Mouse (Mus musculus): Measurements from ENCODE around the gene Abcb9. TPM values are rescaled to one million over a fixed set of nuclear protein-coding genes. Genes with fewer than 3 reads are reported as not detected.
A peak's percentile ranks its signal among the peaks of the same experiment; 100 is the strongest.
"Not testable (repeated sequence)": the region's sequence is repeated elsewhere in the genome, so short reads cannot be mapped to it uniquely, and the experiment has no call there.

The Abcb9 gene
- total RNA-seq, 1 experiment from 2014 or later, result 0.84 TPM

DNA sequence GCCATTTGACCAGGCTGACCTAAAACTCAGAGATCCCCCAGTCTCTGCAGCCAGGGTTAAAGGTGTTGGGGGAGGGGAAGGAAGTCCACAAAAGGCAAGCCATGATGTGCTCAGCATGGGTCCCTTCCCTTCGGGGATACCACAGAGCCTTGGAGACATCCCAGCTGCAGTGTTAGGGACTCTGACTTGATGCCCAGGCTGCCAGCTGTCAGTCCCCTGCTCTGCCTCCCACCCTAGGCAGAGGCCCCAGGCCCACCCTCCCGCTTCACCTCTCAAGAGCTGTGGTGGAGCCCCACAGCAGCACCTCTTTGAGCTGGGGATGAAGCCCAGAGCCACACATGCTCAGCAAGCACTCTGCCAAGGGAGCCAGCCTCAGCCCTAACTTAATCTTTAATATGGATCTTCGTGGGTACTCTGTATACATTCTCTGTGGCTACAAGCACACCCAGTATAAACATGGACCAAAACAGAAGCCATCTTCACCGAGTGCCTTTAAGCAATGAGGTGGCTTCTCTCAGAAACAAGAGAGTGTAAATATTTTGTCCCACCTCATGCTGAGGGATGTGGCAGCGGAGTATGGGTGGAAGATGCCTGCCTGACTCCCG lies 17.6 kb downstream of the Abcb9 start:
- ATAC-seq (replicated peaks in 1 of 2; ENCODE audit: insufficient read depth in 1 of 2, low FRiP score in 2 of 2, low TSS enrichment in 1 of 2, low read depth in 1 of 2, poor library complexity in 2 of 2, severe bottlenecking in 2 of 2), result no peak

DNA sequence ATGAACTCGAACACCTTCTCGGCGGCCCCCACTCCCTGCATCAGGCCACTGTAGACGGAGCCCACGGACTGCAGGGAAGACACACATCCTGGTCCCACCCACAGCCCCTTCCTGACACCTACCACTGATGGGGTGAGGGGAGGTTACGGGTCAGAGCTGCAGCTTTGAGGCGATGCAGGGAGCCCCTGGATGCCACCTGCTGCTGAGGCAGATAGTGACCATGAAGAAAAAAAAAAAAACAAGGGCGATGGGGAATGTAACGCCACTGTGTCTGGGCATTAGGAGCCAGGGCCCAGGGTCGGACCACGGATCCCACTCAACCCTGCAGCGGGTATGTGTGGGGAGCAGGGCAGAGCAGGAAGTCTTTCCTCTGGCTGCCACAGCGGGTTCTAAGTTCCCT lies 18.4 kb downstream of the Abcb9 start:
- ATAC-seq (replicated peaks in 1 of 2; ENCODE audit: insufficient read depth in 1 of 2, low FRiP score in 2 of 2, low TSS enrichment in 1 of 2, low read depth in 1 of 2, poor library complexity in 2 of 2, severe bottlenecking in 2 of 2), result no peak

- no peak for ATAC-seq (replicated peaks in 1 of 2; ENCODE audit: insufficient read depth in 1 of 2, low FRiP score in 2 of 2, low TSS enrichment in 1 of 2, low read depth in 1 of 2, poor library complexity in 2 of 2, severe bottlenecking in 2 of 2)
These were observed 19.0 kb downstream of the Abcb9 start for GRCm38 (mm10) chr5:124076559-124076958.

- ATAC-seq (replicated peaks in 1 of 2; ENCODE audit: insufficient read depth in 1 of 2, low FRiP score in 2 of 2, low TSS enrichment in 1 of 2, low read depth in 1 of 2, poor library complexity in 2 of 2, severe bottlenecking in 2 of 2), result peak in 1 of 2 experiments; percentile 8; a peak in 1 of 4 replicates
These were observed 19.9 kb downstream of the Abcb9 start for GRCm38 (mm10) chr5:124075716-124076115.

DNA sequence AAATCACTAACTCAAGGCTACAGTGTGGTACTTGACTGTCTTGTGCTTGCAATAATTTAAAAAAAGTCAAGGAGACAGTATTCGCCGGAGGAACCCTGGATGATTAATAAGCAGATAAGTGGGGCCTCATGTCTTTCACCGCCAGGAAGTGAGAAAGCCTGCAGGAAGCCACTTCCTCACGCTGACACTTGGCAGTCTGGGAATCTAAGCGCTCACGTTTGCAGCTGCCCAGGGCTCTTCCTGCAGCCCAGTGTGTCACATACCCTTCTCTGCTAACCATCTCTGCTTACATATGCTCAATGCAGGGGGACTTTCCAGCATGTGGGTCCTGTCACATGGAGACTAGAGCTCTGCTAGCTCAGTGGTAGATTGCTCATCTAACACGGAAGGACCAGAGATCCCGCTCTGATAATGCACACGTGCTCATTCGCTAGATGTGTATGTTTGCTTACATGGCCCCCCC lies 20.7 kb downstream of the Abcb9 start:
- peak; percentile 43 to 62 for ATAC-seq (replicated peaks in 1 of 2; ENCODE audit: insufficient read depth in 1 of 2, low FRiP score in 2 of 2, low TSS enrichment in 1 of 2, low read depth in 1 of 2, poor library complexity in 2 of 2, severe bottlenecking in 2 of 2)

DNA sequence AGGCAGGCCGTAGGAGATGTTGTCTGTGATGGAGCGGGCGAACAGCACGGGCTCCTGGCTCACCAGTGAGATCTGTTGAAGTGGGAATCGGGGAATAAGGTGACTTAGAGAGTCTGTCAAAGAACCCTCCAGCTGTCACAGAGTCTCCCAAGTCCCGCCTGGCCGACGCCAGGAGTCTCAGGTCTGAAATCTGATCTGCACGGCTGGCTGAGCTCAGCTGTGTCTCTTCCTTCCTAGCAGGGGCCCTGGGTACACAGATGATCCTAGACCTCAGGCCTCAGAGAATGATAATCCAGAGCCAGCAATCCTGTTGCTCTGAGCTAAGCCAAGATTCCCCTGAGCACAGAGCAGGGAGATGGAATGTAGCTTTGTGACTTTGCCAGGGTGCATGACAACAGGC lies 21.9 kb downstream of the Abcb9 start:
- no peak for ATAC-seq (replicated peaks in 1 of 2; ENCODE audit: insufficient read depth in 1 of 2, low FRiP score in 2 of 2, low TSS enrichment in 1 of 2, low read depth in 1 of 2, poor library complexity in 2 of 2, severe bottlenecking in 2 of 2)

DNA sequence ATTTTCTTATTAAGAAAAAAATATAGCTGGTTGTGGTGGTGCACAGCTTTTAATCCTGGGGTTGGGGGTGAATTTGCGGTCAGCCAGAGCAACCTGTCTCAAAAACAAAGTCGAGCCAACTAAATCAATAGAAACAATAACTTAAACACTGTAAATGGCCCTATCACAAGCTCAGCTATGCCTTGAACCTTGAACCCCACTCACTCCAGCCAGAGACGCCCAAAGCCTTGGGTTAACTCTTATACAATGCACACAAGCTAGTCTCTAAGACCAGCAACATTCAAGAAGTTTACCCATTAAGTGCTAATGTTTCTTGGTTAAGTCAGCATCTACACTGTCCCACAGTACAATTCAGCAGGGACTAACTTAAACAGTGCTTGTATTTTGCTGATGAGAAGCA lies 25.9 kb downstream of the Abcb9 start:
- ATAC-seq (replicated peaks in 1 of 2; ENCODE audit: insufficient read depth in 1 of 2, low FRiP score in 2 of 2, low TSS enrichment in 1 of 2, low read depth in 1 of 2, poor library complexity in 2 of 2, severe bottlenecking in 2 of 2), result no peak

DNA sequence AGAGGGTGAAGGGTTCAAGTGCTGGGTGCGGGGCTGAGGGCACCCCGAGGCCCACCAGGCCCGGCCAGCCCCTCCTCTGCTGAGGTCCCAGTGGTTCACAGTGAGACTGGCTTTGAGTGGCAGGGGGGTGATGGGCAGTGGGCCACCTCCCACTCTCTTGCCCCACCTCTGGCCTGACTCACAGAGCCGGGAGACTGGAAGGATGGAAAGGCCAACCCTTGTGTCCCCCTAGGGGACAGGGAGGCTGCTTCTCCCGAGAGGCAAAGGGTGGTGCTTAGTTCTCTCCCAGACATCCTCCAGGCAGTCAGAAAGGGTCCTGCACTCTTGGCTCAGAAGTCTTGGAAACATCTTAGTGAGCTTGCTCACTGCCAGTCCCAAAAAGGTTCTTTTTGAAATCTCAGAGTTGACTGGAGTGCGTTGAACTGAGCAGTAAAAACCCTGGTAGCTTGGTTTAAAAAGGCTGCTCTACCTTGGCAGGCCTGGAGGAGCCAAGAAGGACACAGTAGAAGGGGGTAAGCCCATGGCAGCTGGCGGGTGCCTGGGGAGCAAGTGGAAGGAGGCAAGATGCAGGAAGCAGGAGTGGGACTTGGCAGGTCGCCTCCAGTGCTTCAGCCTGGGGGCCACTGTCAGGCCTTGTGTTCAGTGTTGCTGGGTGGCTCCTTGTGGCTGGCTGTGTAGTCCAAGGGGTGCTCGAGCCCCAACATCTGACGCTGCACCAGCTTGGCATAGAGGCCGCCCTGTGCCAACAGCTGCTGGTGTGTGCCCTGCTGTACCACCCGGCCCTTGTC lies 33.4 kb downstream of the Abcb9 start:
- peak in 1 of 2 experiments; percentile 18; a peak in 1 of 4 replicates for ATAC-seq (replicated peaks in 1 of 2; ENCODE audit: insufficient read depth in 1 of 2, low FRiP score in 2 of 2, low TSS enrichment in 1 of 2, low read depth in 1 of 2, poor library complexity in 2 of 2, severe bottlenecking in 2 of 2)

- peak; percentile 72 to 78 for ATAC-seq (replicated peaks in 1 of 2; ENCODE audit: insufficient read depth in 1 of 2, low FRiP score in 2 of 2, low TSS enrichment in 1 of 2, low read depth in 1 of 2, poor library complexity in 2 of 2, severe bottlenecking in 2 of 2)
These were observed 35.9 kb downstream of the Abcb9 start for GRCm38 (mm10) chr5:124059677-124060076.

DNA sequence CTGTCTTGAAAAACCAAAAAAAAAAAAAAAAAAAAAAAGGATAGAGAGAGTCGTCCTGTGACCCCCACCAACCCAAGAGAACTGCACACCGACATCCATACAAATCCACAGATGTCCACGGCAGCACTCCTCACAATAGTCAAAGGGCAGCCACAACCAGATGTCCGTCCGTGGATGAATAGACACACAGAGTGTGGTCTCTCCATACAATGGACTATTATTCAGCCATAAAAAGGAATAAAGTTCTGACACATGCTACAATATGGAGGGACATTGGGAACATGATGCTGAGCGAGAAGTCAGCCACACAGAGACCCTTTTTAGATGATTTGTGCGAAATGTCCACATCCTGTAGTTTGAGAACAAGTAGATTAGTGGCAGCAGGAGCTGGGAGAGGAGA lies 36.8 kb downstream of the Abcb9 start:
- ATAC-seq (replicated peaks in 1 of 2; ENCODE audit: insufficient read depth in 1 of 2, low FRiP score in 2 of 2, low TSS enrichment in 1 of 2, low read depth in 1 of 2, poor library complexity in 2 of 2, severe bottlenecking in 2 of 2), result no peak

DNA sequence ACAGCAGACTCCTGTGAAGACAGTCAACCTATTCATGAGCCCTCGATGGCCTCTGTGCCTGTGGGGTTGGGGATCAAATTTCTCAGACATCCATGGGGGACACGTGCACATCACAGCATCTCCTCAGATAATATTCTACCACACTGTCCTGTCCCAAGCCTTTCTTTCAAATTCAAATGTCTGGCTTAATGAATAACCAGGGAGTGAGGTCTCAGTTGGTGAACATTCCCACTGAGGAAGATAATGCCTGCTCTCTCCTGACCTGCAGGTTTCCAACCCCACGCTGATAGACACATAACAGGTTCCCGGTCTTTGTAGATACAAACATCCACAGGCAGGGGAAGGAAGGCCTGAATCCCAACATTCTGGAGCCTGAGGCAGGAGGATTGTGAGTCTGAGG lies 38.6 kb downstream of the Abcb9 start:
- ATAC-seq (replicated peaks in 1 of 2; ENCODE audit: insufficient read depth in 1 of 2, low FRiP score in 2 of 2, low TSS enrichment in 1 of 2, low read depth in 1 of 2, poor library complexity in 2 of 2, severe bottlenecking in 2 of 2), result no peak

DNA sequence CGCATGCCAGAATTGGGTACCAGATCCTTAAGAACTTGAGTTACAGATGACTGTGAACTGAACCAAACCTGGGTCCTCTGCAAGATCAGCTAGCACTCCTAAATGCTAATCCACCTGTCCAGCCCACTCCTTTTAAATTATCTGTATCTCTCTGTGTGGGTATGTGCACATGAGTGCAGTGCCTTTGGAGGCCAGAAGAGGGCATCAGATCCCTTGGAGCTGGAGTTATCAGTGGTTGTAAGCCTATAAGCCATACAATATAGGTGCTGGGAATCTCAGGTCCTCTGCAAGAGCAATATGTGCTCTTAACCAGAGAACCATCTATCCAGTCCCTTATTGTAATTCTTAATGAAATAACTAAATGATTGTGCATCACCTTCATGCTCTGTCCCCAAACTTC lies 39.4 kb downstream of the Abcb9 start:
- ATAC-seq (replicated peaks in 1 of 2; ENCODE audit: insufficient read depth in 1 of 2, low FRiP score in 2 of 2, low TSS enrichment in 1 of 2, low read depth in 1 of 2, poor library complexity in 2 of 2, severe bottlenecking in 2 of 2), result no peak

DNA sequence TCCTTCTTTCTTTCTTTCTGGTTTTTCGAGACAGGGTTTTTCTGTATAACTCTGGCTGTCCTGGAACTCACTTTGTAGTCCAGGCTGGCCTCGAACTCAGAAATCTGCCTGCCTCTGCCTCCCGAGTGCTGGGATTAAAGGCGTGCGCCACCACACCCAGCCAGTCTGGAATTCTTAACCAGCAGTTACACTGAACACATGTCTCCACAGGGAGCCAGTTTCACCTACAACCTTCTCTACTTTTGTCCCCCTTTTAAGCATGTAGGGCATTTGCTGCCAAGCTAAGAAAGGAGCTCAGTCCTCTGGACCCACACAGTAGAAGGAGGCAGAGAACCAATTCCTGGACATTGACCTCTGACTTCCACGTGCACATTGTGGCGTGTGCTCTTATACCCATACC lies 43.0 kb downstream of the Abcb9 start:
- ATAC-seq (replicated peaks in 1 of 2; ENCODE audit: insufficient read depth in 1 of 2, low FRiP score in 2 of 2, low TSS enrichment in 1 of 2, low read depth in 1 of 2, poor library complexity in 2 of 2, severe bottlenecking in 2 of 2), result not testable (repeated sequence)

DNA sequence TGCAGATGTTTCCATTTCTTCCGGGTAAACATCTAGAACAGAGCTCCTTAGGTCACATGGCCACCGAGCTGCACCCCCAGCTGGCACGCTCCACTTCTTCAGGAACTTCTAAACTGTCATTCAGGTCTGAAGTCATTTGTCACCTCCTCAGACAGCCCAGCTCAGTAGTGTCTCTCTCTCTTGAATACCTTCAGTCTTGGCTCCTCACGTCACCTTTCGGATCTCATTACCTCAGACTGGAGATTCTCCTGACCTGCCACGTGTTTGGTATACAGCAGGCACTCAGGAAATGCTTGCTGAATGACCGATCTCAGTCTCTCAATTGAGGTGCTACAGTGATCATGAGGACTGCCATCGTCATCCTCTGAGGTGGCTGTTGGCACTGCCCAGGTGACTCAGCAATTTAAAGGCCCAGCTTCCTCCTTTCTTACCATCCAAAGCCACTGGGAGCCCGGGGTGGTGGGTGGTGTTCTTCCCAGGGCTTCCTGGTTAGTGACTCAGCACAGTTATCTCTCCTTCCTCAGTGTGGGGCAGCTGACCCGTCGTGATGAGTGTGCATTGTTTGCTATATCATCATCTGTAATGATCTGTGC lies 43.6 kb downstream of the Abcb9 start:
- peak; percentile 82 to 90 for ATAC-seq (replicated peaks in 1 of 2; ENCODE audit: insufficient read depth in 1 of 2, low FRiP score in 2 of 2, low TSS enrichment in 1 of 2, low read depth in 1 of 2, poor library complexity in 2 of 2, severe bottlenecking in 2 of 2)

DNA sequence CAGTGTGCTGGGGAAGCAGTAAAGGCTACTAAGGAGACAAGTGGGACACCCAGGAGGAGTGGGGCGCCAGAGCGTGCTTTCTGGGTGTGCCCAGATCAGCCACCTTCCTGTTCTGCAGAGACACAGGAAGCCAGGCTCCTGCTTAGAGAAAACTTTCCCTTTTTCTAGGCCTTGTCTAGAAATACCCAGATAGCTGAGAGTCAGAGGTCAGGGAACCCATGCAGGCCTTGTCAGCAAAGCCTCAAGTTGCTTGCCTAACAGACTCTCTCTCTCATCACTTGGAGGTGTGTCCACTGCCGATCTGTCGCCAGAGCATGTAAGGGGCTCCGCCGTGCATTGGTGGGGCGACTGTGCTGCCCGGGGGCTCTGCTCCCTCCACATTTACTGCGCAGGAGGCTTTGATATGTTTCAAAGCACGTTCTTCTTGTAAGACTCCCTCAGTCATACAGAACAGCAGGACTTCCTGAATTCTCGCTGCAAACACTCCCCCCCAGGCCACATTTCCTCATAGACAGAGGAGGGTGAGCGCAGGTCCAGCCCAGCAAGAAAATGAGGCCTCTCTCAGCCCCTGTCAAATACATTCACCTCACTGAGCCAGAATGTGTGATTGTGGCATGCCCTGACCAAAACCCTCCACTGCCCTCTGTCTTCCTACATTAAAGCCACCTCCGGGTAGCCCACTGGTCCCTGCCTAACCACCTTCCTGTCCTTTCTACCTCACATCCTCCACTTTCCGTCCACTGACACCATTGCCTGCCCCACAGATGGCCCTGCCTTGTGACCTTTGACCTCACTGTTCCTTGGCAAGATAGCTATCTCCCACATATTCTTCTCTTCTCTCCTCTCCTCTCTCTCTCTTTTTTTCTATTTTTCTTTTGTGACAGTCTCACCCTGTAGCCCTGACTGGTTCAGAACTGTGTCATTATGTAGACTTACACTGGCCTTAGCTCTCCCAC lies 45.2 kb downstream of the Abcb9 start:
- ATAC-seq (replicated peaks in 1 of 2; ENCODE audit: insufficient read depth in 1 of 2, low FRiP score in 2 of 2, low TSS enrichment in 1 of 2, low read depth in 1 of 2, poor library complexity in 2 of 2, severe bottlenecking in 2 of 2), result peak in 1 of 2 experiments; percentile 25; a peak in 2 of 4 replicates

DNA sequence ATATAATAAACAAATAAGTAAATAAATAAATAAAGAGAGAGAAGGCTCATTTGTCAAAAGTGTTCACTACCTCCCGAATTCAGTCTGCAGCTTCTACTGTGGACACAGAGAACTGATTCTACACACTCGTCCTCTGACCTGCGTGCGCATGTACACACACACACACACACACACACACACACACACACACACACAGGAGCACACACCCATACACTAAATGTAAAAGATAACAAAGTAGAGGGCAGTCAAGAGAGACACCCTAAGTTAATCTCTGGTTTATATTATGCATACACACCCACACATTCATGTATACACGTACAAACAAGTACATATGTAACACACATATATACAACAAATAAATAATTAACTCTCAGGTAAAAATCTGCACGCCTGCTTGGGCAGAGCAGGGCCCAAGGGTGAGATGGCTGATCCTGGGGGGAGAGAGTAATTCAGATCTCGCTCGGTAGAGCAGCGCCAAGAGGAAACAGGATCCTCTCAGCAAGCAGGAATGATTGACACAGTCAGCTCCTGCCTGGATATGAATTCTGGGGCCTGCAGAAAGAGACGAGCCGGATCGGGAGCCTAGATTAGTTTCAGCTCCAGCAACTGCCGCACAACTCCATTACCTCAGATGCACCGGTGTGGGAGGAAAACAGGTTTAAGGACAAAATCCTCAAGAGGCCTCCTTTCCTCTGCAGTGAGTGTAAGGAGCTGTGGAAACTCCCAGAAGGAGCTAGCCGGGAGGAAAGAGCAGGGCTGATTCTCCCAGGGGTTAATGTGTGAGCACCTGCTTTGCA lies 46.2 kb downstream of the Abcb9 start:
- ATAC-seq (replicated peaks in 1 of 2; ENCODE audit: insufficient read depth in 1 of 2, low FRiP score in 2 of 2, low TSS enrichment in 1 of 2, low read depth in 1 of 2, poor library complexity in 2 of 2, severe bottlenecking in 2 of 2), result no peak

Data from hematopoietic stem cell, adult 5-6 weeks (primary cell).